Mouse (Mus musculus) effector memory CD4-positive, alpha-beta T cell, adult 5 months (primary cell): ENCODE data around the gene Trp73. TPM values are rescaled to one million over a fixed set of nuclear protein-coding genes. Genes with fewer than 3 reads are reported as not detected.

Source experiments
- polyA plus RNA-seq: library from polyadenylated mRNA; unstranded; fragments of 100-300 nt; shearing (Covaris generic); gene quantifications from one replicate; pipeline ENCODE4 v1.2.1, GENCODE M21; 2017

Trp73 gene
- not detected for polyA plus RNA-seq

DNA sequence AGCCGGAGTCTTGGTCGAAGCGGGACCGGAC lies at the start of gene Trp73:
Trp73 (minus strand) TSS at position 27 of the 31 bp plus-strand sequence.

DNA sequence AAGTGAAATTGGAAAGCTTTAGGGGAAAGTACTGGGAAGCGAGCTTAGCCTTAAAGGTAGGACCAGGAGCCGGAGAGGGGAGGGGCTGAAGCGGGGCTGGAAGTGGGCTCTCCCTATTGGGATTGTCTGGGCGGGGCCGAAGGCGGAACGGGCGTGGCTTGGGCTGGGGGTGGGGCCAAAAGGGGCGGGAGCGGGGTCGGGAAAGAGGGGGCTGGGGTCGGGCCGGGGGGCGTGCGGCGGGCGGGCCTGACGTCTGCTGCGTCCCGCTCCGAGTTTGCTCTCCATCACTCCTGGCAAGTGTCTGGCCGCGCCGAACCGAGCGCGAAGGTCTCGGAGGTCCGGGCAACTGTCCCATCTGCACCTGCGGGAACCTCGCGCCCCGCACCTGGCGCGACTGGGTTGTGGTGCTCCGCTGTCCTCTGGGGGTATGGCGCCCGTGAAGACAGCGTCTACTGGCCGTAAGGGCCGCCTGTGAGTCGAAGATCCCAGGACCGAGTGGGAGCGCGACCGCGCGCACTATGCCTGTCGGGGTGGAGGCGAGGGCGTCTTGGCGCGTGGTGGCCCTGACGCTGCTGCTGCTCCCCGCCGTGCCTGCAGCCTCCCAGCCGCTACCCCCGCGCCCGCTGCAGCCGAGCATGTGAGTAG lies 30.6 kb upstream of the Trp73 start, which contains the start of gene Megf6:
Megf6 (plus strand) TSS at position 225 of the 645 bp plus-strand sequence.

DNA sequence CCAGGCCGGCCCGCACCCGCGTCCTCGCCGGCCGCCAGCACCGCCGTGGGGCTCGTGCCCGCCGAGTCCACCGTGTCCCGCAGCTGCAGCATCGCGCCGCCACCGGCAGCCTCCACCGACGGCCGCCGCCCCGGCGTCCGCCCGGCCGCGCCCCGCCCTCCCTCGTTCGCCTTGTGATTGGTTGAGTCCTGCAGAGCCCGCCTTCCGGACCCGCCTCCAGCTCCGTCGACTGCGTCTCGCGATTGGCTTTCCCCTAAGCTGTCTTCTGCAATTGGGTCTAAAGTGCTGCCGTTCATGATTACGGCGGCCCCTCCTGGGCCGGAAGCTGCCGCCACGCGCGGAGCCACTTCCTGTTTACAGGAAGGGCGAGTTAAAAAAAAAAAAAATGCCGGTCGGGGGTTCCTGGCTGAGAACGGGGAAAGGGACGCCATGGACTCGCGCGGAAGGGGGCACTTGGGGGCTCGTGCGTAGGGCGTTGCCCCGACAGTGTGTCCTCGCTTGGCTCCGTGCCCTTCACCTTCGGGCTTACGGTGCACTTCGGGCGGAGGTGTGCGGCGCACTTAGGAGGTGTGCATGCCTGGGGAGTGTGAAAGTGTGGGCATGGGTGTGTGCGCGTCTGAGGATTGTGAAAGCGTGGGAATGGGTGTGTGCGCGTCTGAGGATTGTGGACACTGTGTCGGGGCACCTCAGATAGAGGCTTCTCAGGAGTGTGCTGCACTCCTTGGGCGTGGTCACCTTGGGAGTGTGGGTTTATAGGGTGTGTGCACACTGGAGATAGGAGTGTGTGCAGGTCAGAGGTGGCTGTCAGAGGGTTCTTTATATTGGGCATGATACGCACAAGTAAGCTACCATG lies 20.8 kb upstream of the Trp73 start, which contains the start of gene Tprgl:
Tprgl (minus strand) TSS at position 129 of the 853 bp plus-strand sequence.

DNA sequence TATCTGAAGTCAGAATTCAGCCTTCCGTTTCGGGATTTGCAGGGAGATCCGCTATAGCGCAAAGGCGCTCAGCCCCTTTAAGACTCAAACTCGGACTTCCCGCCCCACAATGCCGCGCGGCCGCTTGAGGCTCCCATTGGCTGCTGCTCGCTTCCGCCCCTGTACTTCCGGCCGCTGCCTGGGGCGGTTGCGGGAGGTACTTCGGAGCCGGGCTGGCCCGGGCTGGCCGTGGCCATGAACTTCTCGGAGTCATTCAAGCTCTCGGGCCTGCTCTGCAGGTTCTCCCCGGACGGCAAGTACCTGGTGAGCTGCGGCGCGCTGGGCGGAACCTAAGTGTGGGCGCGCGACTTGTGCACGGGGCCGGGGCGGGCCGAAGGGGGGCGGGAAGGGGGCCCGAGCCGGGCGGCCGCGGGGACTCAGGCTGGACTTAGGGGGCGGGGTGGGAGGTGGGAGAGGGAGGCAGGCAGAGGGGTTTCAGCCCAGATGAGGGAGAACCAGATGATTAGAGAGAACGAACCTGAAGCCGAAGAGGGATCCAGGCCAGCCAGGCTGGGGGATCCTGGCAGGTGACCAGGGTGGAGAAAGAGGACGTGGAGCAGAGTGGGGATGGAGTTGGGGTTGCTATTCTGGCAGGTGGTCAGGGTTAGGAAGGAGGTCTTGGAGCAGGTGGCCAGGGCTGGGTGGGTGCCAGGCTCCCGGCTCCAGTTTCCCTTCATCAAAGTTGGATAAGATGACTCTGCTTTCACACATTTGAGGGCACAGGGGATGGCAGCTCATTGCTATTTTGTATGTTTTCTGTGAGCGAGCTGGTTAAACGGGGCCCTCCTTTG lies 2.4 kb upstream of the Trp73 start, which contains the start of gene Wrap73:
Wrap73 (plus strand) TSS at position 162 of the 830 bp plus-strand sequence.

DNA sequence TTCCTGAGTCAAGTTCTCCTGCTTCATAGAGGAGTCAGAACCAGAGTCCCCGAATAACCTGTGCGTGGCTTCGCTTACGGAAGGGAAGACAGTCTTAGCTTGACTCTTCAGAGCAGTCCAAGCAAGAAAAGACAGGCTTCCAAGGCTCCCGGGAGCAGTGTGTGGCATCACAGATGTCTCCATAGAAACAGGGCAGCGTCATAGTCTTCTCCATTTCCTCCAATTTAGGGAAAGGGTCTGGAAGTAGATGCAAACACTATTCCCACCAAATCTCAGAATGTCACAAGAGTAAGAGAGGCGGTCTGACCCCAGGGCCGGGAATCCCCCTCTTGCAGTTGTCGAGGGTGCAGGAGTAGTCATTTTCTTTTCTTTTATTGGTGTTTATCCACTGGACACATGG lies 97.4 kb downstream of the Trp73 start, which contains the start of gene Ccdc27:
Ccdc27 (minus strand) TSS at position 101 of the 400 bp plus-strand sequence.

DNA sequence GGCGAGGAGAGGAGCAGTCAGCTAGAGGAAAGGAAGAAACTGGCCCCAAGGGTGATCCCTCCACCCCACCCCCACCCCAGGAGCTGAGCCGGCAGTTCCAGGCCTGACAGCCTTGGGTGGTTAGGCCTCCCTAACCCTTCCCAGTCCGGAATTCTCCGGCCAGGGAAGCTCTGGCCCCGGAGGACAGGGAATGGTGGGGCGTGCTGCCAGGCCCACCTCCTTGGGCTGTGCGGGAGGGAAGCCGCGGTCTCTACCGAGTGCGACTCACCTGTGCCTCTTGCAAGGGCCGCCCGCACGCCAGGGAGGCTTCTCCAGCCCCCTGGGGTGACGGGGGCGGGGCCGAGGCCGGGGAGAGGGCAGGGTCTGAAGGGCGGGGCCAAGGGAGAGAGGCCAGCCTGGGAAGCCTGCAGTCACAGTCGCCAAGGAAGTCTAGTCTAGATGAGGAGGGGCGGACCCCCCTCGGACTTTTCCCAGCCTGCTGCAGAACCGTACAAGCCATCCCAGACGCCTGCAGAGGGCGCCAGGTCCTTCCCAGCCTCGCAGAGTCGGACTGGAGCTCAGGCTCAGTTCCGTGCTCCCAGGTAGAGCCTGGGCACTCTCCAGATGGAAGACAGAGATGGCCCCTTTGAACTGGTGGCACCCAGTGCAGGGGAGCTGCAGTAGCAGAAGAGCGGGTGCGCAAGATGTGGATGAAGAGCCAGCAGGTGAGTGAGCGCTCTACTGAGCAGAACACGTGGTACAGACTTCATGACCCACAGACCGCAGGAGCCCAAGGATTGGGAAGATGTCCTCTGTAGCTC lies 114.2 kb downstream of the Trp73 start, which contains the start of gene Smim1:
Smim1 (minus strand) TSS at position 590 of the 800 bp plus-strand sequence.

DNA sequence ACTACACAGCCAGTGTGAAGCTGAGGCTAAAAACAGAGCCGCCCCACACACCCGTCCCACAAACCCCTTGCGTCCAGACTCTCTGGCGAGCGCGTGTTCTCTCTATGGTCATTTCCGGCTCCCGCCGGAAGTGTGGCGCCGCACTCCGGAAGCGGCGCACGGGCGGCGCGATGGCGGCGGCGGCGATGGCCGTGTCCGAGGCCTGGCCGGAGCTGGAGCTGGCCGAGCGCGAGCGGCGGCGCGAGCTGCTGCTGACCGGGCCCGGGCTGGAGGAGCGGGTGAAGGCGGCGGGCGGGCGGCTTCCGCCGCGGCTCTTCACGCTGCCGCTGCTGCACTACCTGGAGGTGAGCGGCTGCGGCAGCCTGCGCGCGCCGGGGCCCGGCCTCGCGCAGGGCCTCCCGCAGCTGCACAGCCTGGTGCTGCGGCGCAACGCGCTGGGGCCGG lies 128.3 kb downstream of the Trp73 start, which contains the start of gene Lrrc47:
Lrrc47 (plus strand) TSS at position 86 of the 444 bp plus-strand sequence.

Other genes starting within 250 kb of the Trp73 start
- 34.3 TPM for gene A430005L14Rik, start 183.0 kb downstream of the Trp73 start, polyA plus RNA-seq
- 20.4 TPM for gene Dffb, start 165.1 kb downstream of the Trp73 start, polyA plus RNA-seq
- 11.8 TPM for gene Cep104, start 165.0 kb downstream of the Trp73 start, polyA plus RNA-seq
- gene Lrrc47, start 128.5 kb downstream of the Trp73 start, polyA plus RNA-seq = 38.4 TPM
- gene Smim1, start 114.0 kb downstream of the Trp73 start, polyA plus RNA-seq = 0.56 TPM
- gene Ccdc27, start 97.5 kb downstream of the Trp73 start, polyA plus RNA-seq = not detected
- gene Wrap73, start 2.2 kb upstream of the Trp73 start, polyA plus RNA-seq = 22.2 TPM
- gene Tprgl, start 20.5 kb upstream of the Trp73 start, polyA plus RNA-seq = 356 TPM
- not detected for gene Megf6, start 30.5 kb upstream of the Trp73 start, polyA plus RNA-seq
- gene Arhgef16, start 161.5 kb upstream of the Trp73 start, polyA plus RNA-seq = not detected
- not detected for gene B230104I21Rik, start 195.9 kb upstream of the Trp73 start, polyA plus RNA-seq